Mouse (Mus musculus) hematopoietic stem cell, adult 5-6 weeks (primary cell): ENCODE results near the gene 1700025G04Rik. TPM values are rescaled to one million over a fixed set of nuclear protein-coding genes. Genes with fewer than 3 reads are reported as not detected.
"Not testable (repeated sequence)": the region's sequence is repeated elsewhere in the genome, so short reads cannot be mapped to it uniquely, and the experiment has no call there.

ENCODE experiments used
- ATAC-seq, 2 experiments: fragments of 125-278 bp in 1 of 2; replicated peaks in 1 of 2; 2 replicates each; pipeline ENCODE4 v1.8.0; 2016 to 2017; ENCODE audit warnings: inconsistent platforms in 2 of 2, mild to moderate bottlenecking in 2 of 2, moderate number of reproducible peaks in 2 of 2, low read depth in 1 of 2, moderate TSS enrichment in 1 of 2; ENCODE audit not compliant: low FRiP score in 2 of 2, poor library complexity in 2 of 2, severe bottlenecking in 2 of 2, insufficient read depth in 1 of 2, low TSS enrichment in 1 of 2
- total RNA-seq: library from RNA; stranded (forward); fragments of 172-1452, 232-1000 nt; gene quantifications from 2 replicates; pipeline ENCODE4 v1.2.3, GENCODE M21; 2017

The 1700025G04Rik gene
- total RNA-seq, 1 experiment from 2014 or later: 21.9 TPM

GRCm38 (mm10) chr1:151864326-151864725, 225.6 kb downstream of the 1700025G04Rik start:
- no peak for ATAC-seq

DNA sequence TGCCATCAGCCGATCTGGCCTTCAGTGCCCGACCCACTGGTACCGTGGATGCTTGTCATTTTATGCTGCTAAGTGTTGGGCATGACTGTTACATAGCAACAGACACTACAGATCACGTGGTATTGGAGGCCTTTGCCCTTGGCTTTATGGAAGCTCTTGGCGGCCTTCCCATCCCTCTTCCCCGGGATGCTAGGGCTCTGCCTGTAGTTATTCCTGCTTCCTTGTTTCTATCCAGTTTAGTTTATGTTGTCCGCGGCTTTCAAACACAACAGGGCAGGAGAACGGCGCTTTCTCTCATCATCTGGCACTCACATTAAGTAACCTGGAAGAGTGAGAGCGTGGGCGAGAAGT, 226.2 kb downstream of the 1700025G04Rik start:
- no peak for ATAC-seq

DNA sequence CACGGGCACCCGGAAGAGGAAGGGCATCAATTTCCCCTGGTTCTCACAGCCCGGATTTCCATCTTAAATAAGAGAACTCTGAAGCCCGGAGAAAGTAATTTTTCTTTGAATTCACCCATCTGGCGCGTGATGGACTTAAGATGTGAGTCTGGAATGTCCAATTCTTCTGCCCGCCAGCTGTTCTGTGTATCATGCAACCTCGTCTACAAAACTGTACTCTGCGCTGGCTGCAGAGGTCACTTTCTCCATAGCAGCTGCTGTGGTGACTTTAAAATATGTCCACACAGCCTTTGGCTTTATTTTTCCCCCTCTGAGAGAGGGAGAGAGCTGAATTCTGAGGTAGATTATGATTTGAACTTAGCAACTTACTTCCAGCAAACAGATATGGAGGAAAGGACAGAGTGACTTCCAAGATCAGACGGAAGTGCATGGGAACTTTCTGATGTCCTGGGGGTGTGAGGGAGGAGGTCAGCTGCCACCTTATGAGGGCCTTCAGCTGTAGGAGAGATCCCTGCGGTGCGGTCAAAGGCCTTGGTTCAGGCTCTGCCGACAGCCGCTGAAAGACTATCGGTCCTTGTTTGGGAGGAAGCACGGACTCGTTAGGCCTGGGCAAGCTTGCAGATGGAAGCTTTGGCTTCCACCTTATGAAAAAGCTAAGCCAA, 226.7 kb downstream of the 1700025G04Rik start:
- ATAC-seq: no peak

DNA sequence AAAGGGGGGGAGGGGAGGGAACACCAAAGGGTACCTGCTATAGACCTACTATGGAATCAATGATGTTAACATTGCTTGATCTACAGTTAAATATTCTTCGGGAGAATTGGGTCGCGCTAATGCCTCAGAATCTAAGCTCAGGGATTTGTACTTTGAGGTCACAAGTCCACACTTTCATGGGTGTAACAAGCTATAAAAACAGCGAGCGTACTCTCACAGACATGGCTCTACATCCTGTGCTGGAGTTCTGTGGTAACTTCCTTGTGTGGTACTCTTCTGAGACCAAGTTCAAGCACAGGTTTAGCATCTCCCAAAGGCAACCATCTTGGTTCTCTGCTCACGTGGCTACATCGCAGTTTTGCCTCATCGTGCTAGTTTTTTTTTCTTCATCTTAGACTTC, 227.8 kb downstream of the 1700025G04Rik start:
- no peak for ATAC-seq

DNA sequence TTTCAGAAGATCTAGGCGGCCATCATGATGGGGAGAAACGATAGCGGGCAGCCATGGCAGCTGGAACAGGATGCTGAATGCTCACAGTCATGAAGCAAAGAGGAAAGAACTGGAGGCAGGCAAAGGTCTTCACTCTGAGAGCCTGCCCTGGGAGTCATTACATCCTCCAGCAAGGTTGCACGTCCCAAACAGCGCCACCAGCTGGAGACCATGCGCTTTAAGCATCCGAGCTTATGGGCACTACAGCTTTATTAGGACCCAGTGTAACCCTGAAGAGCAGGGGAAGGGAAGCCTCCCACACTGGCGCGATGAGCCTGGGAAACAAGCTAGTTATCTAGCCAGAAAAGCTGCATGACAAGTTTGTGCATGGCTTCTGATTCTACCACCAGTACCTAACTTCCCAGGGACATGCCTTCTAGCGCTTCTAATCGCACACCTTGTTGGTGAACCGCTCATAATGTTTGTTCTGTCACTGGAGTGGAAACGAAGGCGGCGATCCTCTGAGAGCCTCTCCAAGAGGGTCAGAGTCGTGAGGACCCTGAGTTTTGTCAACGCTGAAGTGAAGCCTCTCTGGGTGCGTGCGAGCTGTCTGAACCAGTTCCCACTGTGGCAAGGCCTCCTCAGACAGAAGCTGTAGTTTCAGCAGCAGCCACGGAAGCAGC, 228.5 kb downstream of the 1700025G04Rik start:
- peak in 1 of 2 experiments; percentile 12; a peak in 1 of 4 replicates for ATAC-seq

GRCm38 (mm10) chr1:151858474-151858873, 231.5 kb downstream of the 1700025G04Rik start:
- no peak for ATAC-seq

GRCm38 (mm10) chr1:151855561-151855960, 234.4 kb downstream of the 1700025G04Rik start:
- no peak for ATAC-seq

DNA sequence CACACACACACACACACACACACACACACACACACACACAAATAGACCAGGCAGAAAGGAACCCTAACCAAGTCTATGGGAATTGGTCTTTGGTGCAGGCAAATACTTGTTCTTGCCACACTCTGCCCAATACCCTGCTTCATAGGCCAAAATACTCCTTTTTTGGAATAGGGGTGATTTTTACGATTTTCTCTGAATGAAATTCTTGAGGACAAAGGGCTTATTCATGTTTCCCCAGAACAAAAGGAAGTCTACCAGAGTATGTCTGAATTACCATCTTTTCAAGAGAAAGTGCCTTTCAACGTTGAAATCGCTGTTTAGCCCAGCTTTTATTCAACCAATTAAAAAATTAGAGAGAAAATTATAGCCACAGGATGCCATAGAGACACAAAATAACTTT, 237.9 kb downstream of the 1700025G04Rik start:
- no peak for ATAC-seq

- ATAC-seq: no peak
These were observed 238.7 kb downstream of the 1700025G04Rik start for GRCm38 (mm10) chr1:151851051-151851848.

- no peak for ATAC-seq
These were observed 239.8 kb downstream of the 1700025G04Rik start for GRCm38 (mm10) chr1:151849993-151850608.

GRCm38 (mm10) chr1:151848286-151848685, 241.6 kb downstream of the 1700025G04Rik start:
- ATAC-seq: no peak

DNA sequence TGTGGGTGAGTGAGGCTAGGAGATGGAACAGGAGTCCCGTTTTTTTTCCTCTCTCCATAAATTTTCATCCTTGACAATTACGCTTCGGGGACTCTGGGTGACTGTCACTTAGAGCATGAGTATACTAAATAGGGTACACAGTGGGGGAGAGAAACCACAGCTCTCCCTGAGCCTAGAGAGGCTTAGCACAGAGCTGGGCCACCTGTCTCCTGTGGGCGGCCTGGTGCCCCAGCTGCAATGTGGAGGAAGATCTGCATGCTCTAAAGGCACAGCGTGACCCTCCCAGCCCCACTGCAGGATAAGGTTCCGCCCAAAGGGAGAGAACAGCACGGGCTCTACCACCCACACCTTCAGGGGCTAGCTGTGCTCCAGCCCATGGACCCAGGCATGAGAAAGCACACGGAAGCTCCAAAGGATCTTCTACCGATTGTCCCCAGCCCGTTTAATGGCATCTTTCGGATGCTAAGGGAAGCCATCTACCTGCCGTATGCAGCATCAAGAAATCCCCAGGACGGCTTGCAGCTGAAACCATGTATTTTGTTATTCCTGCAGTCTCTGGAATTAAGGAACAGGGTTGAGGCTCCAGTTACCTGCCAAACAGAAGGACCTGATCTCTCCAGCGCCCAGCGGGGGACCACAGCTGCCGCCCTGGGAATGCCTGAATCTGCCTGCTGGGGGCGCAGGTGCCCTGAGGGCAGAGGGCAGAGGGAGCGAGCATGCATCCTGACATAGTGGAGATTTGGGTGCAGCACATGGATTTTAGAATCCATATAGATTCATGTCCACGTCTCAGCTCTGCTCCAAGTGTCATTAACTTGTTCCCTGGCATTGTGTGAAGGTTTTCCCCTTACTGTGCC, 243.8 kb downstream of the 1700025G04Rik start:
- ATAC-seq: no peak

GRCm38 (mm10) chr1:151845252-151845832, 244.6 kb downstream of the 1700025G04Rik start:
- ATAC-seq: no peak

- not testable (repeated sequence) for ATAC-seq
These were observed 249.6 kb downstream of the 1700025G04Rik start for GRCm38 (mm10) chr1:151840345-151840744.

DNA sequence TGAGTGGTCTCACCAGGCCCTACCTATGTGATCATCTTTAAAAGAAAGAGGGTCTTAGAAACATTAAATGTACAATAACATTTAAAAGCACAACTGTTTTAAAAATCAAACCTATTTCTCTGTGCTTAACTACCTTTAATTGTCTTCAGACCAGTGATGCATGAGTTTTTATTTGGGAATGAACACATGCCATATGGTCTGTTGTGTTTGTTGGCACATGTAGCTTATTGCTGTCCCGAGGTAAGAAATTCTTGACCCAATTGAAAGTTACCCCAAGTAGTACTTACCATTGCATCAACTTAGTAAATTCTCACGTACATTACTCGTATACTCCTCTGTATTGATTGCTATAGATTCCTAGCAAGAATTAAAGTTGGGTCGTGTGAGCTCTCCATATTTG, 254.7 kb downstream of the 1700025G04Rik start:
- ATAC-seq: no peak

- ATAC-seq: no peak
These were observed 258.1 kb downstream of the 1700025G04Rik start for GRCm38 (mm10) chr1:151831791-151832190.

- ATAC-seq: no peak
These were observed 264.9 kb downstream of the 1700025G04Rik start for GRCm38 (mm10) chr1:151825065-151825464.
